Mouse (Mus musculus) kidney, adult 9 months (tissue): ENCODE data around the gene Kank2.

ENCODE experiments used
- DNase-seq: peaks from one replicate; pipeline ENCODE4 v3.0.0; 2022

Kank2 gene

GRCm38 (mm10) chr9:21798345-21799009, at the start of gene Kank2:
Kank2 (minus strand) TSS chr9:21798744.
- peak; percentile 86 for DNase-seq

GRCm38 (mm10) chr9:21847926-21848325, 49.4 kb upstream of the Kank2 start:
- no peak for DNase-seq

- no peak for DNase-seq
Measured at GRCm38 (mm10) chr9:21847425-21847824, 48.9 kb upstream of the Kank2 start.

GRCm38 (mm10) chr9:21846755-21847341, 48.3 kb upstream of the Kank2 start:
- peak; percentile 78 for DNase-seq

- no peak for DNase-seq
Measured at GRCm38 (mm10) chr9:21845381-21846080, 47.0 kb upstream of the Kank2 start.

GRCm38 (mm10) chr9:21843086-21843485, 44.5 kb upstream of the Kank2 start:
- DNase-seq, result no peak

GRCm38 (mm10) chr9:21842391-21842790, 43.8 kb upstream of the Kank2 start:
- peak; percentile 51 for DNase-seq

GRCm38 (mm10) chr9:21841340-21841739, 42.8 kb upstream of the Kank2 start:
- no peak for DNase-seq

GRCm38 (mm10) chr9:21840115-21840787, 41.7 kb upstream of the Kank2 start:
- DNase-seq, result peak; percentile 70

GRCm38 (mm10) chr9:21837690-21838089, 39.1 kb upstream of the Kank2 start:
- DNase-seq, result no peak

- DNase-seq, result peak; percentile 75
Measured at GRCm38 (mm10) chr9:21835258-21835912, 36.8 kb upstream of the Kank2 start, which contains the start of gene Angptl8. Angptl8 (plus strand) TSS chr9:21835510.

GRCm38 (mm10) chr9:21831558-21832240, 33.2 kb upstream of the Kank2 start:
- no peak for DNase-seq

- DNase-seq, result peak; percentile 70
Measured at GRCm38 (mm10) chr9:21830936-21831335, 32.4 kb upstream of the Kank2 start.

GRCm38 (mm10) chr9:21830461-21830850, 31.9 kb upstream of the Kank2 start:
- DNase-seq, result no peak

GRCm38 (mm10) chr9:21829834-21830460, 31.4 kb upstream of the Kank2 start:
- no peak for DNase-seq

GRCm38 (mm10) chr9:21824366-21824765, 25.8 kb upstream of the Kank2 start:
- no peak for DNase-seq

- DNase-seq, result no peak
Measured at GRCm38 (mm10) chr9:21823957-21824356, 25.4 kb upstream of the Kank2 start.

GRCm38 (mm10) chr9:21822686-21823085, 24.1 kb upstream of the Kank2 start:
- no peak for DNase-seq

GRCm38 (mm10) chr9:21820183-21820582, 21.6 kb upstream of the Kank2 start:
- DNase-seq, result no peak

GRCm38 (mm10) chr9:21819181-21819729, 20.7 kb upstream of the Kank2 start:
- no peak for DNase-seq

- DNase-seq, result no peak
Measured at GRCm38 (mm10) chr9:21818561-21818960, 20.0 kb upstream of the Kank2 start.
